Mouse (Mus musculus) hindbrain, postnatal 0 days (tissue): ENCODE results near the gene Popdc2. TPM values are rescaled to one million over a fixed set of nuclear protein-coding genes. Genes with fewer than 3 reads are reported as not detected.
A peak's percentile ranks its signal among the peaks of the same experiment; 100 is the strongest.

ENCODE experiments used
- ATAC-seq: fragments of 200-750 bp; cut with Nextera tagmentation; 2 replicates; pipeline ENCODE4 v1.8.0; 2017; ENCODE audit warnings: mild to moderate bottlenecking, moderate TSS enrichment, moderate library complexity
- DNase-seq: peaks from one replicate; pipeline ENCODE4 v3.0.0-alpha.2; 2015; ENCODE audit warnings: low spot score
- H3K27ac ChIP-seq: fragments of 300-500 bp; sonication (generic); 2 replicates; pipeline ENCODE4 v1.5.1; 2014; ENCODE audit warnings: mild to moderate bottlenecking
- H3K27me3 ChIP-seq: fragments of 300-500 bp; sonication (generic); 2 replicates; pipeline ENCODE4 v1.6.1; 2014; ENCODE audit warnings: low read length, mixed read lengths; ENCODE audit not compliant: insufficient read depth
- H3K36me3 ChIP-seq: fragments of 300-500 bp; sonication (generic); 2 replicates; pipeline ENCODE4 v1.6.1; 2014; ENCODE audit warnings: low read length, mixed read lengths; ENCODE audit not compliant: insufficient read depth
- H3K4me1 ChIP-seq: fragments of 300-500 bp; sonication (generic); 2 replicates; pipeline ENCODE4 v1.6.1; 2014; ENCODE audit warnings: antibody characterized with exemption, low read length, mixed read lengths; ENCODE audit not compliant: insufficient read depth
- H3K4me2 ChIP-seq: fragments of 300-500 bp; sonication (generic); 2 replicates; pipeline ENCODE4 v1.6.1; 2014; ENCODE audit warnings: low read depth, mild to moderate bottlenecking, low read length, moderate library complexity, mixed read lengths
- H3K4me3 ChIP-seq: fragments of 300-500 bp; sonication (generic); 2 replicates; pipeline ENCODE4 v1.5.1; 2014; ENCODE audit warnings: low read length
- H3K9ac ChIP-seq: fragments of 300-500 bp; sonication (generic); replicated peaks from 2 replicates; pipeline ENCODE4 v1.6.1; 2014; ENCODE audit warnings: mild to moderate bottlenecking, low read length, moderate library complexity, mixed read lengths
- H3K9me3 ChIP-seq: fragments of 300-500 bp; sonication (generic); 2 replicates; pipeline ENCODE4 v1.6.1; 2016; ENCODE audit warnings: low read length, mixed read lengths
- CTCF ChIP-seq: IDR thresholded peaks from 2 replicates; pipeline ENCODE4 v1.5.1; 2016; ENCODE audit warnings: antibody characterized with exemption, control low read depth, low read depth
- WGBS: fragments of 180-500 bp; shearing (Covaris S2); extraction: QIAGEN DNeasy Blood & Tissue Kit; methylation state at CpG from one replicate; pipeline ENCODE4 v1.1.7; 2014; 5-methylcytosine and 5-hydroxymethylcytosine counted together
- polyA plus RNA-seq: library from polyadenylated mRNA; unstranded; fragments of >200 nt; fragmentation: Nextera tagmentation; extraction: Ambion mirVana; gene quantifications from 2 replicates; pipeline ENCODE4 v1.2.1, GENCODE M21; 2015
- total RNA-seq: library from RNA; depleted of rRNA; stranded (reverse); fragments of >200 nt; gene quantifications from 2 replicates; pipeline ENCODE4 v1.2.3, GENCODE M21; 2014

Popdc2 gene
- total and polyA plus RNA-seq, 2 experiments from 2014 or later = 0.10 to 0.83 TPM

DNA sequence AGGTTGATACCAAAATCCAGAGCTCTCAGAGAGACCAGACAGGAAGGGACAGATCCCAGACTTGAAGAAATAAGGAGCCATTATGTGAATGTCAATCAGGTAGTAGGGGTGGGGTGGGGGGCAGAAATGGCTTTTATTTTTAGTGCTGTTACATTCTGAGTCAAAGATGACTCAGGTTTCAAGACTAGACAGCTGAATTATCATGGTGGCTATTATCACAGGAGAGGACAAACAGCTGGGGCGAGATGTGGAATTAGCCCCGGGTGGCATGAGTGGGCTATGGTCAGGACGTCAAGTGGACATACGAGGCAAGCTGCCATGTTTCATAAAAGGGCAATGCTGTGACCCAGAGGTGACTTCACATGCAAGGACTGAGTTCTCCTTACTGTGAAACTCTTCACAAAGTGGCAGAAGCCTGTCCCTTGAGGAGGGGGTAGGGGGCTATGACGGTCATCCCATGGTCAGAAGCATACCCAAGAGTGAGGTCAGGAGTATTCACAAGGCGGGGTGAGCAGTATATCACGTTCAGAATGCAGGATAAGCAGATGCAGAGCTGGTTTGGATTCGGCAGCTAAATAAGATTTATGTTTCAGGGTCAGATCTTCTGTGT lies 27.4 kb downstream of the Popdc2 start:
- DNase-seq (no peak), ATAC-seq (no peak)
- H3K4me2 ChIP-seq = no peak overlapping the region
- H3K9ac ChIP-seq = no peak overlapping the region
- H3K4me1 ChIP-seq = no peaks in the 10 kb centered on the region
- no peaks in the 10 kb centered on the region for H3K36me3 ChIP-seq
- no peak overlapping the region for H3K27ac ChIP-seq
- H3K9me3 ChIP-seq = no peaks in the 10 kb centered on the region
- WGBS = 82% methylated on average over 8 of the region's 8 CpGs
- no peak for TF ChIP-seq CTCF
- no peaks in the 10 kb centered on the region for H3K27me3 ChIP-seq
- no peak overlapping the region for H3K4me3 ChIP-seq

DNA sequence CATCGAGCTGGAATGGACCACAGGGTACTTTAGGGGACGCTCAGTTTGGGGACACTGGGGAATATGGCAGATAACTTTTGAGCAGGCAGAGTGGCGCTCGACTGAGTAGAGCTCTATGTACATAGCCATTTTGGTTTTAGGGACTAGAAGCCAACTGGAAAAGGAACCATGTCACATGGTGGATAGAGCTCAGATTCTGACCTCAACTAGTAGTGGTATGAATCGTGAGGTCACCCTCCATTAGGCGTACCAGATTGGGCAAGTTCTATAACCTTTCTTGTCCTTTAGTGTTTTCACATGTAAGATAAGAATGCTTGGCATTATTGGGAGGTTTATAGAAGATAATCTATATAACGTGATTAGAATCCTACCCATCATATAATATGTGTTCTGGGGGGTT lies 28.3 kb downstream of the Popdc2 start:
- TF ChIP-seq CTCF = no peak
- Histone ChIP-seq H3K4me2 (no peak overlapping the region), H3K27me3 (no peaks in the 10 kb centered on the region), H3K4me3 (no peak overlapping the region), H3K9ac (no peak overlapping the region), H3K9me3 (no peaks in the 10 kb centered on the region), H3K4me1 (no peaks in the 10 kb centered on the region), H3K36me3 (no peaks in the 10 kb centered on the region), H3K27ac (no peak overlapping the region)
- 91% methylated on average over 7 of the region's 7 CpGs for WGBS
- DNase-seq (no peak), ATAC-seq (no peak)

DNA sequence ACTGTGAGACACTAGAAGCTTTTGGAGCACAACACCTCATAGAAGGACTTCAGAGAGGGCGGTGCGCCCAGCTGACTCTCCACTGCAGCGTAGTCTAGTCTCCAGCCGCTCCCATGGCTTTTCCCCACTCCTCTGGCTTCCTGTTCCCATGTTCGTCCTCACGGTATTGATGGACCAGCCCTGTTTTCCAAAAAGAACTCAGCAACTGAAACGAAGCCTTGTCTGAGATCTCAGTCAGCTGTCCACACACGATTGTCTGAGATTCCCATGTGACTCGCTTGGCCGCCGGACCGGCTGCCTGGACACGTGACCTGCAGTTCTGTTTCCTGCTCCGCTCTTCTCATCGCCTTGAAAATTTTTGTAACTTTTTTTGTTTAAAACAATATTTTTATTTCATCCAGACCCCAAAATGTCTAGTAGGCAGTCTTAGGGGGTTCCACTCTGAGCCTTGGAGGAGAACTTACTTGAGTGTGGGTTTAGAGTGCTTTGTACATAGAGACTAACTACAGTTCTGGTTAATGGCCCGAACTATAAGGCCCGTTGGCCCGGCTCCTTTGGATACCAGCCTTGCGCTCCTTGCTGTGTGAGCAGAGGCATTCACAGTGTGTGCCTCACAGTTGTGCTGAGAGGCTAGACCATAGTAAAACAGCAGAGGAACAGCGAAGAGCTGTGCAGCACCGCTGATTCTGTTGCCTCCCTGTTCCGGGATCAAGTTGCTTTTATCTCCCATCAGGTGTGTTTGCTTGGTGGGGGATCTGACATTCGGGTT lies 30.3 kb downstream of the Popdc2 start:
- TF ChIP-seq CTCF = no peak
- Histone ChIP-seq H3K9me3 (no peaks in the 10 kb centered on the region), H3K27me3 (no peaks in the 10 kb centered on the region), H3K36me3 (no peaks in the 10 kb centered on the region), H3K4me3 (no peak overlapping the region), H3K27ac (no peak overlapping the region), H3K9ac (no peak overlapping the region), H3K4me2 (0 out of 2 replicates have a peak overlapping the region, but pooled peaks have one; percentile 5), H3K4me1 (no peaks in the 10 kb centered on the region)
- DNase-seq (no peak), ATAC-seq (no peak)
- 73% methylated on average over 23 of the region's 23 CpGs for WGBS

DNA sequence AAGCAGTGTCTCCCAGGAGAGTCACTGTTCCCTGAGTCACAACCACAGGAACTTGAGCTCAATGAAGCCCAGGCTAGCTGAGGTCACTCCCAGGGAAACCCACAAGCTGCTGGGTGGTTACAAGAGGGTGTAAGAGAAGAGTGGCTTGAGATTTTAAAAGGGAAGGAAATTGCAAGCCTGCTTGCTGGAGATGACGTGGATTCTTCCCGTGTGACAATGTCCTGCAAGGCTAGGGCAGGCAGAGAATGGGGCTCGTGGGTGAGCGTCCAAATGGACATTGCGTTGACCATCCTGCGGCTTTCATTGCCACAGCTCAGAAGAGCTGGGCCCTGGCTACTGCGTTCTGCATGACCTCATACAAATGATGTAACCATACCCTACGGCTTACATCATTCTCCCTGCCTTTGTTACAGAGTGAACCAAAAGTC lies 32.2 kb downstream of the Popdc2 start:
- no peak for DNase-seq
- Histone ChIP-seq H3K9me3 (no peaks in the 10 kb centered on the region), H3K27me3 (no peaks in the 10 kb centered on the region), H3K4me3 (no peak overlapping the region), H3K4me2 (no peak overlapping the region), H3K4me1 (peaks cover 2% of the 10 kb centered on the region), H3K27ac (no peak overlapping the region), H3K36me3 (no peaks in the 10 kb centered on the region), H3K9ac (no peak overlapping the region)
- no peak for ATAC-seq
- no peak for TF ChIP-seq CTCF
- 86% methylated on average over 8 of the region's 8 CpGs for WGBS

DNA sequence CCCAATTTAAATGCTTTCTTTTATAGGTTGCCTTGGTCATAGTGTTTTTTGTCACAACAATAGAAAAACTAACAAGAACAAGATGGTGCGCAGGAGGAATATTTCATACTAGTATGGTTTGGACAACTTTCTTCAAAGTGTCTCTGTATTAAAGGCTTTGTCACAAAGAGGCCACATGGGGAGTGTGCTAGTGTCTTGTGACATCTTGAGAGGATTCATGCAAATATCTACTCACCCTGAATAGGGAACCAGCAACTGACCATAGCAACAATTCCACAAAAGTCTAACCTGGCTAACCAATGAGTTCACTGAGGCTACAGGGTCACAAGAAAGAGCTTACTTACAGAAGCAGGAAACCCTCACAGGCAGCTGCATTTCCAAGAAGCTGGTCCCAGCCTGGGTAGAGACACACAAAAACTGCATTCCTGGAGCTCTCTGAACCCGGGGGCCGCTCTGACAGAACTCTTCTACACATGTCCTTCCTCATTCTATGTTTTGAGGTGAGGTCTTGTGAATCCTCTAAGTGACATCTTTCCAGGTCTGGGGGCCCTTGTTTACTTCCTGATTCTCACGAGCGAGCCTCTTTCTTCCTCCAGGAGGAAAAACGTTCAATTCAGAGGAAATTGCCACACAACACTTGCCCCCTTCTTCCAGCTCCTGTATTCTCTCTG lies 33.2 kb downstream of the Popdc2 start:
- Histone ChIP-seq H3K4me1 (peaks cover 8% of the 10 kb centered on the region), H3K9ac (no peak overlapping the region), H3K27me3 (no peaks in the 10 kb centered on the region), H3K27ac (no peak overlapping the region), H3K9me3 (no peaks in the 10 kb centered on the region), H3K36me3 (no peaks in the 10 kb centered on the region), H3K4me2 (no peak overlapping the region), H3K4me3 (no peak overlapping the region)
- no peak for TF ChIP-seq CTCF
- DNase-seq = no peak
- ATAC-seq = no peak
- 75% methylated on average over 6 of the region's 6 CpGs for WGBS

DNA sequence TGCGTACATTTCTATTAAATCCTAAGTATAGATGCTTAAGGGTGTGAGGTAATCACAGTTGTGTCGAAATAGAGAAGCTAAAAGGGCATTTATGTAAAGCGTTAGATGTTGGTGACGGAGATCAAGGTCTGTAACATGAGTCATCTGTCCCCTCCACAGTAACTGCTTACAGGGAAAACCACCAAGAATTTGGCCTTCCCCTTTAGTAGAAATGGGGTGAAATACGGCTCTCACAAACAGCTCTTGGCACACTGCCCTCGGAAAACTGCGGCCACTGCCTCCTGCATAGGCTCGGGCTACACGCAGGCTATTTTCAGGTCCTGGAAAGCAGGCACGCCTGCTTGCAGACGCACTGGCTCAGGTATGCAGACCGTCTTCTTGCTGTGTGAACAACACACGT lies 34.1 kb downstream of the Popdc2 start:
- no peaks in the 10 kb centered on the region for H3K9me3 ChIP-seq
- no peak overlapping the region for H3K9ac ChIP-seq
- no peak overlapping the region for H3K4me2 ChIP-seq
- H3K4me3 ChIP-seq = no peak overlapping the region
- TF ChIP-seq CTCF = no peak
- peaks cover 8% of the 10 kb centered on the region for H3K4me1 ChIP-seq
- H3K36me3 ChIP-seq = no peaks in the 10 kb centered on the region
- H3K27ac ChIP-seq = no peak overlapping the region
- ATAC-seq (no peak), DNase-seq (peak; percentile 35)
- WGBS = 55% methylated on average over 13 of the region's 13 CpGs
- no peaks in the 10 kb centered on the region for H3K27me3 ChIP-seq
